Mouse (Mus musculus) kidney, adult 2 months (tissue): ENCODE results near the gene Pdgfra.

Experiments used
- CTCF ChIP-seq: fragments of 200-500 bp; conservative IDR thresholded peaks from 2 replicates; pipeline ENCODE4 v1.5.1; 2011; ENCODE audit warnings: low read depth, mild to moderate bottlenecking, control low read depth, low read length, moderate library complexity, mixed read lengths; ENCODE audit not compliant: insufficient read depth, insufficient read length
- POLR2A ChIP-seq: fragments of 200-500 bp; IDR thresholded peaks from one replicate; pipeline ENCODE4 v1.6.1; 2011; ENCODE audit warnings: low read depth, low read length, control low read depth

DNA sequence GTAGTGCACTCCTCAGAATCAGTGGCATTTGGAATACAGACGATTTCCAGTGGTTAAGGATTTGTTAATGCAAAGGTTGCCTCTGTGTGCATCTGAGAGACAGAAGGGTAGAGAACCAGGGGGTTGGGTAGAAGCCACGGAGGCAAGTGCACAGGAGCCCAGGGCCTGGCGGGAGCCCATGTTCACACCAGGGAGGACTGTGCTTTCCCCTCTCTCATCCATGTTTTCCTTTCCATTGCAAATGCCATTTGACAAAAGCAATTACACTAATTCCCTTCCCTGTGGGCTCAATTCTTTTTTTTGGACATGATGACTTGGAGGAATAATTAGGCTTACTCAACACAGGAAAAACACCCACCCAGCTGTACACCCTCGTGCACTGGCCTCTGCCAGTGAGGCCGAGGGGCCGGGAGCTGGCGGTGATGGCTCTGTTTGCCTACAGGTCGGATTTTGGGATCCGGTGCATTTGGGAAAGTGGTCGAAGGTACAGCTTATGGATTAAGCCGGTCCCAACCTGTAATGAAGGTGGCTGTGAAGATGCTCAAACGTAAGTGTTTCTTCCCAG is 27.7 kb downstream of the Pdgfra start:
- TF ChIP-seq CTCF: no peak
- TF ChIP-seq POLR2A: no peak
